Mouse (Mus musculus): ENCODE results near the gene Hcls1.

DNA sequence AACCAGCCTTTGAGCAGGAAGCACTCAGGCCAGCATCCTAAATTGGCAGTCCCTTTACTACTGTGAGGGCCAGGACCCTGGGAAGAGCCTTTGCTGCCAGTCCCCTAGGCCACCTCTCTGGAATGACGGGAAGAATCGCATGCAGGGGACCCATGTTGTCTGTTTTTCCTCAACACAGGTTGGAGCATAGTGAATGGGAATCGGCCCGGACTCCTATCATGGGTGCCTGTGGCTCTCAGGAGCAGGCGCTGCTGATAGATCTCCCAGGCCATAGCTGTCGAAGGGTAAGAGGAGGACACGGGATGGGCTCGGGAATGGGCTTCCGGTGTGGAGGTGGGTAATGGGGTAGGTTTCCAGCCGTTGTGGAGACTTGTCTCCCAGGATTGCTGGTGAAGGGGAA lies 3.4 kb upstream of the Hcls1 start:
- no peak for TF ChIP-seq CTCF (IDR thresholded peaks at IDR 0.05; ENCODE audit: extremely low read depth, insufficient read depth, low read length)
- TF ChIP-seq POLR2A (IDR thresholded peaks at IDR 0.05; ENCODE audit: extremely low read depth, insufficient read depth, low read length): no peak
